Mouse (Mus musculus) c-Kit-positive CD71-negative TER-119-negative erythroid progenitor cells, embryonic 14.5 days (primary cell): Measurements from ENCODE around the gene Ugt8a.

Source experiments
- DNase-seq: peaks from one replicate; pipeline ENCODE4 v3.0.0-alpha.2; 2013; ENCODE audit warnings: low read depth

The Ugt8a gene

DNA sequence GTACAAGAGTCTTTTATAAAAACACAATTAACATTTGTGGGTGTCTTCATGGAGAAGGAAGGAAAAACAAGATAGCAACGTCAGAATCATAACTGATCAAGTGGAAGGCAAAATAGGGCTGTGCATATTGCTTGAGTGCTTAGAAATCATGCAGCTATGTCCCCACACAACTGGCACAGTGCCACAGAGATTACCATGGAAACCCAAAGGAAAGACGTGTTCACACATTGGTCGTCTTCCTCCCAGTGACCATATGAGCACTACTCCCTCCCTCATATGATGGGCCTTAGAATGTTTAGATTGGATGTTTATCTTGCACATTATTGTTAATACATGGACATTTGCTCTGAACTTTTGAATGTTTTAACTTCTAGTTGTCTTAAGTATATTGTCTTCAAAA lies 76.8 kb downstream of the Ugt8a start:
- DNase-seq, result no peak

DNA sequence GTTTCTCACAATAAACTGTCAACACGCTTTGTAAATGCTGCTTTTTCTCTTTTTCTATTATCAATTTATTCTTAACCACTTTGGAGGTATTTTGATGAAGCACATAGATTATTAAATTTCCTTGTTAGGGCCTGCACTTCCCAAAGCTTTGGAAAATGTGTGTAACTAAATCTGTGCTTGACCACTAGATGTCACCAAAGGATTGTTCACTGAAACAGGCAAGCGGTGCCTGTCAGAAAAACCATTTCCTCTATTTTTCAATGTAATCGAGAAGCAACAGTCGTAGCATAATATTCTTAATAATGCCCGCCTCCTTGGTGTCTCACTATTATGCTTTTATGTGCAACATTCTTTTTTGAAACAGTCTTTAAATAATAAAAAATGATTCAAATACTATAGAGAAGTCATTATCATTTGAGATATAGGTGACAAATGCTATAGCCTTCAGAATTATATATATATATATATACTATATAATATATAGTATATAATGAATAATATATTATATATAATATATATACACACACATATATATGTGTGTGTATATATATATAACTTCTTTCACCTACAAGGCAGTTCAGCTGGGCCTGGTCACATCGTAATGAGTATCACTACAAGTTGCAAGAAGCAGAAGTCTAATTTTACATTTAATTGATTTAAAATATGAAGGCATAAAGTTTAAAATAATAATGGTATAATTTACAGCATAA lies 89.1 kb downstream of the Ugt8a start:
- DNase-seq, result peak; percentile 28

DNA sequence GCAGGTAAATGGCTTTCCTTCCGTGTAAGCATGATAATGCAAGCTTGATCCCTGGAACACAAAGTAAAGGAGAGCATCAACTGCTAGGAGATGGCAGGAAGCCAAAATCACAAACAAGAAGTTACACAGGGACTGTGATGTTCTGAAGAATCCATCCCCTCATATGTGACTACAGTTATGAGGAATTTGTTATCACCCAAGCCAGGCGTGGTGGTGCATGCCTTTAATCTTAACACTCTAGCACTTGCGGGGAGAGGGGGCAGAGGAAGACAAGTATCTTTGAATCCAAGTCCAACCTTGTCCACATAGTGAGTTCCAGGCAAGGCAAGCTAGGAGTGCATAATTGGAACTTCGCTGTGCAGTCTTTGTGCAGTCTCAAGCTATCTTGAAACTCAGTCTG lies 110.4 kb downstream of the Ugt8a start:
- no peak for DNase-seq

DNA sequence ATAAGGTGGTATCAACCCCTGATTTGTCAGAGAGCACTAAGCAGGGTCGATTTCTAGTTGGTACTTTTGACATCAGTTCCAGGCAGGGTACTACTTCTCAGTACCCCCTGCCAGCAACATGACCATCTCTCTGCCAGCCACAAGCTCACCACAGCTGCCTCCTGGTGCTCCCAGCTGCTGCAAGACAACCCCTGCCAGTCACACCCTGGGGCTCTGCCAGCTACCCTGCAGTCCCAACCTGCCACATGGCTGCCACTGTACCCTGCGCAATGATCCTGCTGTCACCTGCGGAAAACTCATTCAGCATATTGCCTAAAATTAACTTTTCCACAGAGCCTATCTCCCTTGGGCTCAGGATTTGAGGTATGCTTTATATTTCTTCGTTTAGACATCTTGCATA lies 111.2 kb downstream of the Ugt8a start:
- no peak for DNase-seq

DNA sequence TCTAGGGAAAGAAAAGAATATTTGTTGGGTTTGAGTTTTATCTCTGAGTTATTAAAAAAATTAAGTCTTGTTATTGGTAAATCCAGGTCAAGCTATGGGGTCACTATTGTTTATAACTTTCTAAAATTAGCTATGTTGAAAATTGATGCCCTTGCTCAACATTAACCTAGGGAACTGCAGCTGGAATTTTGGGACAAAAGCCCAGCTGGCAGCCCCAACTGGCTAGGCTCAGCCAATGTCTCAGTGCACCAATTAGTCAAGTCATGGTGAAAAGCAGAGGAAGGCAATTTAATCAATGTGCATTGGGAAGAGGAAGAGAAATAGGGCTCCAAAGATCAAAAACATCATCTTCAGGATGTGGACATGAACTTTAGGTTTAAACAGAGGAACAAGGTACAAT lies 118.7 kb downstream of the Ugt8a start:
- DNase-seq, result no peak
